Mouse (Mus musculus): ENCODE results near the gene Tbcd.

GRCm38 (mm10) chr11:121420379-121420778 is 31.4 kb upstream of the Tbcd start:
- TF ChIP-seq CTCF (conservative IDR thresholded peaks at IDR 0.05; ENCODE audit: low read length), result no peak
- TF ChIP-seq POU5F1 (IDR thresholded peaks at IDR 0.05; ENCODE audit: borderline replicate concordance, low read length), result no peak
